Mouse (Mus musculus) thymus, adult 2 months (tissue): Measurements from ENCODE around the gene Psmd5.

Experiments used
- CTCF ChIP-seq: fragments of 200-500 bp; IDR thresholded peaks from 2 replicates; pipeline ENCODE4 v1.5.1; 2012; ENCODE audit warnings: mild to moderate bottlenecking, control low read depth, low read length, moderate library complexity, borderline replicate concordance; ENCODE audit not compliant: control insufficient read depth, poor library complexity, insufficient read depth; ENCODE audit errors: extremely low read depth
- POLR2A ChIP-seq: fragments of 200-500 bp; IDR thresholded peaks from 2 replicates; pipeline ENCODE4 v1.6.1; 2012; ENCODE audit warnings: mild to moderate bottlenecking, low read length, control low read depth, moderate library complexity; ENCODE audit not compliant: control insufficient read depth, poor library complexity, insufficient read depth; ENCODE audit errors: extremely low read depth

GRCm38 (mm10) chr2:34893950-34894349 is 19.2 kb upstream of the Psmd5 start:
- no peak for TF ChIP-seq POLR2A
- no peak for TF ChIP-seq CTCF
